Mouse (Mus musculus) midbrain, embryonic 10.5 days (tissue): ENCODE measurements at regions not wholly inside any gene's neighbourhood (a gene's known extent, or its start where the extent isn't known, plus 50 kb on each side); places are given as distances from the start of the nearest gene placed in this dataset.
"Not testable (repeated sequence)": the region's sequence is repeated elsewhere in the genome, so short reads cannot be mapped to it uniquely, and the experiment has no call there.

Experiments used
- DNase-seq: peaks from one replicate; pipeline ENCODE4 v3.0.0-alpha.2; 2017; ENCODE audit warnings: low spot score
- H3K27ac ChIP-seq: fragments of 300-500 bp; sonication (generic); replicated peaks from 2 replicates; pipeline ENCODE4 v1.5.1; 2016; ENCODE audit warnings: mild to moderate bottlenecking
- H3K27me3 ChIP-seq: fragments of 300-500 bp; sonication (generic); 2 replicates; pipeline ENCODE4 v1.6.1; 2016; ENCODE audit warnings: low read depth, mild to moderate bottlenecking; ENCODE audit not compliant: poor library complexity, severe bottlenecking
- H3K36me3 ChIP-seq: fragments of 300-500 bp; sonication (generic); 2 replicates; pipeline ENCODE4 v1.6.1; 2016; ENCODE audit warnings: mild to moderate bottlenecking, moderate library complexity
- H3K4me1 ChIP-seq: fragments of 300-500 bp; sonication (generic); 2 replicates; pipeline ENCODE4 v1.6.1; 2016
- H3K4me3 ChIP-seq: fragments of 300-500 bp; sonication (generic); 2 replicates; pipeline ENCODE4 v1.5.1; 2016; ENCODE audit warnings: mild to moderate bottlenecking, moderate library complexity
- H3K9me3 ChIP-seq: fragments of 300-500 bp; sonication (generic); replicated peaks from 2 replicates; pipeline ENCODE4 v1.6.1; 2016; ENCODE audit warnings: mild to moderate bottlenecking
- WGBS: fragments of 180-500 bp; shearing (Covaris S2); methylation state at CpG from one replicate; pipeline ENCODE4 v1.1.7; 2016; 5-methylcytosine and 5-hydroxymethylcytosine counted together

DNA sequence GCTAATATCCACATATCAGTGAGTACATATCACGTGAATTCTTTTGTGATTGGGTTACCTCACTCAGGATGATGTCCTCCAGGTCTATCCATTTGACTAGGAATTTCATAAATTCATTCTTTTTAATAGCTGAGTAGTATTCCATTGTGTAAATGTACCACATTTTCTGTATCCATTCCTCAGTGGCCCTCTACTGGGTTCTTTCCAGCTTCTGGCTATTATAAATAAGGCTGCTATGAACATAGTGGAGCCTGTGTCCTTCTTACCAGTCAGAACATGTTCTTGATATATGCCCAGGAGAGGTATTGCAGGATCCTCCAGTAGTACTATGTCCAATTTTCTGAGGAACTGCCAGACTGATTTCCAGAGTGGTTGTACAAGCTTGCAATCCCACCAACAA, 884.0 kb upstream of the Lrrc4c start:
- DNase-seq, H3K27ac ChIP-seq: not testable (repeated sequence)
- WGBS: 94% methylated on average over 1 of the region's 1 CpGs

DNA sequence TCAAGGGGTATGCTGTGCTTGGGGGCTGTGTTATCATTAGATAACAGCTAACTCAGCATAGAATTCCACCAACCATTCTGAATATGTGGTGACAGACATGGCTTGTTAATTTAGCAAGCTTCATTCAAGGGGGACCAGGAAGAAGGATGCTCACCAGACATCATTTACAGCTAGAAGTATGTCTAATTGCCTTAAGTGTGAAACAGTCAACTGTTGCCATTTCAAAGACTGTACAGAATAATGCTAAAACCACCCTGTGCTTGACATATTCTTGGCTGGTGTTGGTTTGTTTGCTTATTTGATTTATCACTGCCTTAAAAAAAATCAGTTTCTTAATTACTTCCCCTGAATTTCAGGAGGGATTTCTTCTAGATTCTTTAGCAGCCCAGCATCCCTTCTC, 877.0 kb upstream of the Lrrc4c start:
- Histone ChIP-seq H3K27me3 (no peaks in the 10 kb centered on the region), H3K9me3 (no peaks in the 10 kb centered on the region), H3K4me1 (no peaks in the 10 kb centered on the region), H3K36me3 (no peaks in the 10 kb centered on the region), H3K4me3 (no peak overlapping the region), H3K27ac (no peak overlapping the region)
- DNase-seq: no peak

More for the DNA sequence above, 884.0 kb upstream of the Lrrc4c start:
- not testable (repeated sequence) for H3K27me3 ChIP-seq, H3K4me1 ChIP-seq, H3K36me3 ChIP-seq, H3K4me3 ChIP-seq, H3K9me3 ChIP-seq

DNA sequence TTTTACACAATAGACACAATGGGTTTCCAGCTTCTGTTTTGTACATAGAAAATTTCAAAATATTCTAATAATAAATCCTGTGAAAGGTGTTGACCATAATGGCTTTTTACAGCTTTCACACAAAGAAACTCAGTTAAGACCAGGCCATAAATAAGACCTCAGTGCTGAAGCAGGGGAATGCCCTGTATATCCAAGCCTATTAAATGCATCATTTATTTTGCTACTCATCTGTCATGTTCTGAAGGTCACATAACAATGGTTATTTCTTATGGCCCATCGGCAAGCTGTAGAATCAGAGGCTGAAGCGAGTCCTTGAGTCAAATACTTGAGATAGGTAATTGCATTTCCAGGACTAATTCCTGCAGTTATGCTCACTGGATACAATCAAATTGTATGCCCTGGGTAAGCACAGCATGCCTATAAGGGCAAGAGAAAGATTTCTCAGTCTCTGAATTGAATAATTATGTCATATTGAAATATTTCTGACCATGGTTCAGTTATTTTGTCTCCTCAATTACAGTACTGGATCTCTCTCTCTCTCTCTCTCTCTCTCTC, 874.6 kb upstream of the Lrrc4c start:
- no peaks in the 10 kb centered on the region for H3K9me3 ChIP-seq
- WGBS: 84% methylated on average over 2 of the region's 2 CpGs
- H3K27me3 ChIP-seq: no peaks in the 10 kb centered on the region
- no peak overlapping the region for H3K4me3 ChIP-seq
- no peaks in the 10 kb centered on the region for H3K36me3 ChIP-seq
- H3K27ac ChIP-seq: no peak overlapping the region
- H3K4me1 ChIP-seq: no peaks in the 10 kb centered on the region
- no peak for DNase-seq

DNA sequence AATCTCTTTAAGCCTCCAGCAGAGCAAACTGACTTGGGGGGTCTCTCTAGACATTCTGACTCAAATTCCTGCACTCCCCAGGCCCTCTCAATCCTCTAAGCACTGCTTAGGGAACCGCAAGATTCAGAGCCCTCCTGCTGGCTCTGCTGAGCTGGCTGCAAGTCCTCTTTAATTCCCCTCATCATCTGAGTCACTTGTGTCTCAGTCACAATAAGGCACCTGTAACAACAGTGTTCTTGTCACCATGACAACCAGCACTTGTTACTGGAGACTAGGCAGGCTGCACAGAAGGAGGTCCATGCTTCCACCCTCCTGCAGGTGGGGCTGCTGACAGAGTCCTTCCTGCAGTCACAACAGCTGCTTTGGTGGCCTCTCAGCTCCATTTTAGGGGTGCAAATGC, 869.1 kb upstream of the Lrrc4c start:
- H3K9me3 ChIP-seq: no peaks in the 10 kb centered on the region
- no peak overlapping the region for H3K27ac ChIP-seq
- no peaks in the 10 kb centered on the region for H3K27me3 ChIP-seq
- 0% methylated on average over 1 of the region's 1 CpGs for WGBS
- H3K36me3 ChIP-seq: no peaks in the 10 kb centered on the region
- DNase-seq: peak; percentile 30
- H3K4me1 ChIP-seq: peaks cover 11% of the 10 kb centered on the region
- no peak overlapping the region for H3K4me3 ChIP-seq

DNA sequence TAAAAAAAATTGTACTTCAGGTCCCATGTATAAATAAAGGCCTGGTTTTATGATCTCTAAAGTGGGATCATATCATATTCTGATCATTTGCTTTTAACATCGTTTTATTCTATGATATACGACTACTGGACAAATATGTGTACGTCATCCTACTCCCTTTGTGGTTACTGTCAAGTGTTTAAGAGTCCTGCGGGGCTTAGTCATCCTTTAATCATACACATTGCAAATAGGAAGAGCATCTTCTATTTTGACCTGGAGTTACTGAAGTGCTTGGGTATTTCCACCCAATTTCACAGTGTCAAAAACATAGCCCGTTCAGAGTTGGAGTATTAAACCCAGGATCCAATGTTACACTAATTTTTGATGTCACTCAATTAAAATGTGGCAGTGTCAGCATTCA, 838.1 kb upstream of the Lrrc4c start:
- 89% methylated on average over 5 of the region's 5 CpGs for WGBS
- Histone ChIP-seq H3K27me3 (no peaks in the 10 kb centered on the region), H3K9me3 (no peaks in the 10 kb centered on the region), H3K4me1 (no peaks in the 10 kb centered on the region), H3K4me3 (no peak overlapping the region), H3K27ac (no peak overlapping the region), H3K36me3 (no peaks in the 10 kb centered on the region)
- DNase-seq: no peak

DNA sequence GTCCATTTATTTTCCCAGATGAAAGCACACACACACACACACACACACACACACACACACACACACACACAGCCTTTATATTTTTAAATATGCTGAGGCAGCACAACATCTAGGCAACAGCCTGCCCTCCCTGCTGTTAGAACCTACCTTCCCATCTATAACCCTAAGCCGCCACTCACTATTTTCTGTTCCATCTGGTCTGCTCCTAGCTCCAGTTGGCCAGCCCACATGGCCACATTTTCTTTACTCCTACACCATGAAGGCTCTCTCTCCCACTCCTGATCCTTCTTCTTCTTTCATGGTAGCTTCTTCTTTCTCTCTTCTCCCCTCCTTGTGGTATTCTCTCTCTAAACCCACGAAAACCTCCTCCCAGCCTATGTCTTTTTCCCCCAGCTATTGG, 834.6 kb upstream of the Lrrc4c start:
- H3K27ac ChIP-seq: no peak overlapping the region
- no peak for DNase-seq
- no peaks in the 10 kb centered on the region for H3K9me3 ChIP-seq
- H3K27me3 ChIP-seq: no peaks in the 10 kb centered on the region
- H3K4me3 ChIP-seq: no peak overlapping the region
- H3K4me1 ChIP-seq: no peaks in the 10 kb centered on the region
- no peaks in the 10 kb centered on the region for H3K36me3 ChIP-seq
- WGBS: 87% methylated on average over 2 of the region's 2 CpGs

DNA sequence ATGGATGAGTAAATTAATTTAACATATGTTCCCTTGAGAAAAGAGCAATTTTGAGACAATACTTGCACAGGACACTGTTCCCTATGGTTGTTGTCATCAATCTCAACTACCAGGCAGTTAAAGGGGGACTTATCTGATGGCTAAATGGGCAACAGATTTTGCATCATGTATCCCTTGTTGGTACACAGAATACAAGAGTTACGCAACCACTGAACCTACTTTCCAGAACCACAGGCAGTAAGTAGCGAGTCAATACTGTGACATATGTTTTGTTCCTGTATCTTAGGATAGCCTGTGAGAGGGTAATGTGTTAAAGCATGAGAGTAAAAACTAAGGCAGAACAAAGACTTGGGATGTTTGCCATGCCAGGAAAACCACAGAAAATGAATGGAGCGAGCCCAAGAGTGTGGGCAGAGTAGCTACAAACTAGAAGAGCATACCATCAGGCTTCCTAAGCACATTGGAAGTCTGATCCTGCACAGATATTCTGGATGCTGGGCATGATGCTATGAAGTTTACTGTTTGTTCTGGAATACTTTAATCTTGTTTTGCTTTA, 830.3 kb upstream of the Lrrc4c start:
- DNase-seq: no peak
- H3K4me1 ChIP-seq: no peaks in the 10 kb centered on the region
- no peaks in the 10 kb centered on the region for H3K36me3 ChIP-seq
- WGBS: 94% methylated on average over 3 of the region's 3 CpGs
- no peak overlapping the region for H3K4me3 ChIP-seq
- no peaks in the 10 kb centered on the region for H3K9me3 ChIP-seq
- no peaks in the 10 kb centered on the region for H3K27me3 ChIP-seq
- H3K27ac ChIP-seq: no peak overlapping the region

DNA sequence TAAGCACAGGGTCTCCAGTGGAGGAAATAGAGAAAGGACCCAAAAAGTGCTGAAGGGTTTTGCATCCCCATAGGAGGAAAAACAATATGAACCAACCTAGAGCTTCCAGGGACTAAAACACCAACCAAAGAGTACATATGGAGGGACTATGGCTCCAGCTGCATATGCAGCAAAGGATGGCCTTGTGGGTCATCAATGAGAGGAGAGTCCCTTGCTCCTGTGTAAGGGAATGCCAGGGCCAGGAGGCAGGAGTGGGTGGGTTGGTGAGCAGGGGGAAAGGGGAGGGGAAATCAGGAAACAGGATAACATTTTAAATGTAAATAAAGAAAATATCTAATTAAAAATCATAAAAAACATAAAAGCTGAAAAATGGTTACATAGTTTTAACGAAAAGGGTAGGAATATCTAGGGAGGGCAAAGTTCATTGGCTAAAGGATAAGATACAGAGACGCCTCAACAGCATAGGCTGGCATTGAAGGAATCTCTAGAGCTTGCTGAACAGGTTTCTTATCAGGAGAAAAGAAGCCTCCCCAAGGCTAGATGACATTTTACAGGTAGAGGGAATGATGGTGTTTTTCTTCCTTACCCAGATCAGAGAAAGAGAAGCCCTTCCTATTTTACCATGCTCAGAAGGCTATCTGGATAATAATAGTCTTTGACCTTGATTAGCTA, 823.8 kb upstream of the Lrrc4c start:
- no peak for DNase-seq
- WGBS: 93% methylated on average over 2 of the region's 2 CpGs
- Histone ChIP-seq H3K4me3 (no peak overlapping the region), H3K27ac (no peak overlapping the region), H3K4me1 (no peaks in the 10 kb centered on the region), H3K36me3 (no peaks in the 10 kb centered on the region), H3K27me3 (no peaks in the 10 kb centered on the region), H3K9me3 (no peaks in the 10 kb centered on the region)

DNA sequence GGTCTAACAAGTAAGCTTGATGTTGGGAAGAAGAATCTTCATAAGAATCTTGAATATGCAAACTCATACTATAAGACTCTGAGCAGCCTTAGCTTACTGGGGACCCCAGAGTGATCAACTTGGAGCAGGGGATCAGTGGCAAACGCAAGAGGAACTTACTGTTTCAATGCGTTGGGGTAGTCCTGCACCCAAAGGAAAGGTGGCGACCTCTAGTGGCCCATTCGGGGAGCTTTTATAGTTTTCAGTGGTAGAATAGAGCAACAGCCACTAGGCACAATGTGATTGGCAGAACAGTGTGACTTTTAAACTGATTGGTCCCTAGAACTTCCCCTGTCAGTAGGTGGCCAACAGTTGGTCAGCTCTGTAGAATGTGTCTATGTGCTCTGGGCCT, 823.3 kb upstream of the Lrrc4c start:
- WGBS: 49% methylated on average over 4 of the region's 4 CpGs
- Histone ChIP-seq H3K27me3 (no peaks in the 10 kb centered on the region), H3K4me3 (no peak overlapping the region), H3K36me3 (no peaks in the 10 kb centered on the region), H3K9me3 (no peaks in the 10 kb centered on the region), H3K4me1 (no peaks in the 10 kb centered on the region), H3K27ac (no peak overlapping the region)
- DNase-seq: peak; percentile 14

DNA sequence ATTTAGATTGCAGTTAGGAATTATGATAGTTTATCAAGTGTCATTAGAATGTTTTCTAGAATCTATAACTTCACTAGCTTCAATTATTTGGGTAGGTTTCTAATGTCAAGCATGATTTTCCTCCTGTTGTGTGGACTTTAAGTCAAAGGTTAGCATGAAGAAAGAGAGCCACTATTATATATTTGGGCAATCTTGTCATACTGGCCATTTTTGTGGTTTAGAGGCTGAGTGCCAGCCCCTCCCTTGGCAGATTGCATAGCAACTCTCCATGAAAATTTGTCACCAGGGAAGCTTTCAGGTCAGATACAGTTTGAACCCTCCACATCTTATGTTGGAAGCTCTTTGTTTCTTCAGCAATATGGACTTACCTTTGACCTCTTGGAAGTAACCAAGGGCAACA, 806.7 kb upstream of the Lrrc4c start:
- no peak for DNase-seq

DNA sequence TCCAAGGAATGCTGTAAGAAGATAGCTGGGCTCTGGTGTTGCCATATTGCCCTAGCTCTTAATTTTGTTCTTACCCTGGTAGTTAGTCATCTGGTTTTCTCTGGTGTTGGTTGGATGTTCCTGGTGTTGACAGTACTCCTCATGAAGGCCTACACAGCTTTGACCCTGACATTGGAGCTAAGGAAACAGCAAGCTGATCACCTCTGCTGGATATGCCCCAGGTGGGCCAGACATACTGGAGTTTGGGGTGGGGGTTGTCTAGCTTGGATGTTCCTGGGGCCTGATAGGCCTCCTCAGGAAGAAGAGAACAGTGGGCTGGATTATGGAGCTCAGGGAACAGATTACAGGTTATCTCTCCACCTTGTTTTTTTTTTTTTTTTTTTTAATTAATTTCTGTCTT, 796.3 kb upstream of the Lrrc4c start:
- Histone ChIP-seq H3K4me1 (no peaks in the 10 kb centered on the region), H3K27ac (no peak overlapping the region), H3K9me3 (no peaks in the 10 kb centered on the region), H3K27me3 (no peaks in the 10 kb centered on the region), H3K4me3 (no peak overlapping the region), H3K36me3 (no peaks in the 10 kb centered on the region)
- no peak for DNase-seq

More for the DNA sequence above, 806.7 kb upstream of the Lrrc4c start:
- Histone ChIP-seq H3K27ac (no peak overlapping the region), H3K27me3 (no peaks in the 10 kb centered on the region), H3K4me3 (no peak overlapping the region), H3K4me1 (no peaks in the 10 kb centered on the region), H3K9me3 (no peaks in the 10 kb centered on the region), H3K36me3 (no peaks in the 10 kb centered on the region)

DNA sequence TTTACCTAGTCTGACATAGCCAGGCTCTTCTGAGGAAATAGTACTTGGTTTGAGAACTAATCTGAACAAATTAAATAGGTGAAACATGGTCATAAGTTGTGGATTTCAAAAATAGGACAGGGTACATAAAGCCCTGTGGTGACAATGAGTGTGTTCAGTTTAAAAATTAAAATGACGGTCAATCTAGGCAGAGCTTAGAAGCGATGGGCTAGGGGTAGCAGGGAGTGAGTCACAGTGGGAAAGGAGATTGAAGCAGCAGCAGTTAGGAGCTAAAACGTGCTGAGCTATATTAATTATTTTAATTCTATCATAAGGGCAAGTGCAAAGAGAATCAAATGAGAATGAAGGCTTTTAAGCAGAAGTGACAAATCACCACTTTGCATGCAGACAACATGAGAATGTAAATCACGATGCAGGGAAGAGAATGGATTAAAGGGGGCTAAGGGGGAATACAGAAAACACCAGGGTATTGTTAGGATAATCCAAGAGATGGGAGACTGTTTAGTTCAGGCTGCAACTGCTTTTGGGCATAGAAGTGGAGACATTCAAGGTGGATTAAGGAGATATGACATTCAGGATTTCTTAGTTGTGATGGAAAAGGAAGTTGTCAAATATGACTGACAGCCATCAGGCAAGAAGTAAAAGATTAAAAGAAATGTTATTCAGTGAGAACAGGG, 793.2 kb upstream of the Lrrc4c start:
- no peak overlapping the region for H3K27ac ChIP-seq
- no peaks in the 10 kb centered on the region for H3K4me1 ChIP-seq
- no peaks in the 10 kb centered on the region for H3K27me3 ChIP-seq
- H3K9me3 ChIP-seq: no peaks in the 10 kb centered on the region
- H3K4me3 ChIP-seq: no peak overlapping the region
- WGBS: 58% methylated on average over 4 of the region's 4 CpGs
- no peaks in the 10 kb centered on the region for H3K36me3 ChIP-seq
- DNase-seq: no peak

DNA sequence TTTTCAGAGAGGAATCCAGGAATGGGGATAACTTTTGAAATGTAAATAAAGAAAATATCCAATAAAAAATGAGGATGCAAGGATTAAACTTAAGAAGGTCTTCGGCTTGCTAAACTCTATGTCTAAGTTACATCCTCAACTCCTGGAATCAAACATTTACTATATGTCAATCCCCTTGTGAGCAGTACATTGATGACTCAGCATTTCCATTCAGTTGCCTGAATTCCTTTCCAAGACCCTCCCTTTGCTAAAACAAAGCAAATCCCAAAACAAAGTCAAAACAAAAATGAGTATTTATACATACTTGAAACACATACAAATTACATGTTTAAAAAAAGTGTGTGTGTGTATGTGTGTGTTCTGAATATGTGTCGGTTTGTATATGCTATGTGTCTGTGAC, 753.9 kb upstream of the Lrrc4c start:
- no peaks in the 10 kb centered on the region for H3K4me1 ChIP-seq
- no peaks in the 10 kb centered on the region for H3K36me3 ChIP-seq
- WGBS: 90% methylated on average over 2 of the region's 2 CpGs
- no peaks in the 10 kb centered on the region for H3K27me3 ChIP-seq
- H3K9me3 ChIP-seq: no peaks in the 10 kb centered on the region
- H3K4me3 ChIP-seq: no peak overlapping the region
- no peak overlapping the region for H3K27ac ChIP-seq
- no peak for DNase-seq
